Mouse (Mus musculus) forebrain, embryonic 14.5 days (tissue): Measurements from ENCODE around the gene Fam173b. TPM values are rescaled to one million over a fixed set of nuclear protein-coding genes. Genes with fewer than 3 reads are reported as not detected.

Experiments used
- polyA plus RNA-seq: library from polyadenylated mRNA; unstranded; fragments of >200 nt; fragmentation: Nextera tagmentation; extraction: Ambion mirVana; gene quantifications from 2 replicates; pipeline ENCODE4 v1.2.1, GENCODE M21; 2014

Fam173b gene
- polyA plus RNA-seq, 1 experiment from 2014 or later, result 13.3 TPM

Other genes starting within 250 kb of the Fam173b start
- 0.52 and 0.70 TPM in 2 replicates for gene Ankrd33b, start 234.1 kb upstream of the Fam173b start, polyA plus RNA-seq
- gene Ropn1l, start 148.1 kb upstream of the Fam173b start, polyA plus RNA-seq, result 2.1 and 3.2 TPM in 2 replicates
- 68.3 and 86.6 TPM in 2 replicates for gene March6, start 70.8 kb upstream of the Fam173b start, polyA plus RNA-seq
- gene Cmbl, start 36.5 kb upstream of the Fam173b start, polyA plus RNA-seq, result 6.5 and 9.8 TPM in 2 replicates
- 646 and 673 TPM in 2 replicates for gene Cct5, start within 50 bp of the Fam173b start, polyA plus RNA-seq